Mouse (Mus musculus): ENCODE results near the gene Cyp3a59. TPM values are rescaled to one million over a fixed set of nuclear protein-coding genes. Genes with fewer than 3 reads are reported as not detected.

Gene Cyp3a59
- not detected for polyA plus RNA-seq (2015; fragmentation: Illumina TruSeq; extraction: RNeasy Lipid Tissue Mini Kit (QIAGEN cat#74804); ENCODE audit: insufficient read depth, low read depth, low replicate concordance)

GRCm38 (mm10) chr5:146078945-146079344 is at the start of gene Cyp3a59:
Gene Cyp3a59 (plus strand): TSS chr5:146079257.

DNA sequence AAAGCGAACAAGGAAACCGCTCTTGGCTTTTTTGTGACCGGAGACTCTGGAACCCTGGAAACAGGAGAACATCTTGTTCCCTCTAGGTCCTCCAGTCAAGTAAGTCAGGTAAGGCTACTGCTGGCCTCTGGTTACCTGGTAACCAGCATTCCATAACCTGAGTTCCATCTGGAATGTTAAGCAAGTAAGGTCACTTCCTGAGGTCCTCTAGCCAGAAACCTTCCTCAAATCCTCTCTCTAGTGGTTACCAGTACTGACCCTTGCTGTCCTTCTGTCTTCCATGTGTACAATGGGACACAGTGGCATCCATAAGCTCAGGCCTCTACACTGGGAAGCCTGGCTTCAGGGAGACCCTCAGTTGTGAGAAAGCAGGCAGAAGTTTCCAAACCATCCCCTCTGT is 81.4 kb downstream of the Cyp3a59 start, which contains the start of gene Gm5565:
Gene Gm5565 (minus strand): TSS at position 101 of the 400 bp plus-strand sequence.

Other genes starting within 250 kb of the Cyp3a59 start
- not detected for gene Cyp3a11, start 199.3 kb upstream of the Cyp3a59 start, polyA plus RNA-seq (2015; fragmentation: Illumina TruSeq; extraction: RNeasy Lipid Tissue Mini Kit (QIAGEN cat#74804); ENCODE audit: insufficient read depth, low read depth, low replicate concordance)
- gene Cyp3a25, start 69.6 kb upstream of the Cyp3a59 start, polyA plus RNA-seq (2015; fragmentation: Illumina TruSeq; extraction: RNeasy Lipid Tissue Mini Kit (QIAGEN cat#74804); ENCODE audit: insufficient read depth, low read depth, low replicate concordance): not detected
- gene Gm5565, start 81.3 kb downstream of the Cyp3a59 start, polyA plus RNA-seq (2015; fragmentation: Illumina TruSeq; extraction: RNeasy Lipid Tissue Mini Kit (QIAGEN cat#74804); ENCODE audit: insufficient read depth, low read depth, low replicate concordance): not detected
- gene Gm6309, start 91.5 kb downstream of the Cyp3a59 start, polyA plus RNA-seq (2015; fragmentation: Illumina TruSeq; extraction: RNeasy Lipid Tissue Mini Kit (QIAGEN cat#74804); ENCODE audit: insufficient read depth, low read depth, low replicate concordance): not detected
- 3.6 TPM for gene 1700001J03Rik, start 106.0 kb downstream of the Cyp3a59 start, polyA plus RNA-seq (2015; fragmentation: Illumina TruSeq; extraction: RNeasy Lipid Tissue Mini Kit (QIAGEN cat#74804); ENCODE audit: insufficient read depth, low read depth, low replicate concordance)
- gene Rnf6, start 142.3 kb downstream of the Cyp3a59 start, polyA plus RNA-seq (2015; fragmentation: Illumina TruSeq; extraction: RNeasy Lipid Tissue Mini Kit (QIAGEN cat#74804); ENCODE audit: insufficient read depth, low read depth, low replicate concordance): 10.2 TPM
- 15.9 TPM for gene Cdk8, start 152.0 kb downstream of the Cyp3a59 start, polyA plus RNA-seq (2015; fragmentation: Illumina TruSeq; extraction: RNeasy Lipid Tissue Mini Kit (QIAGEN cat#74804); ENCODE audit: insufficient read depth, low read depth, low replicate concordance)